Mouse (Mus musculus) 416B (cell line): Measurements from ENCODE around the gene Gdf7.

ENCODE experiments used
- DNase-seq: peaks from one replicate; pipeline ENCODE4 v3.0.0; 2011; ENCODE audit warnings: low read depth

The Gdf7 gene

DNA sequence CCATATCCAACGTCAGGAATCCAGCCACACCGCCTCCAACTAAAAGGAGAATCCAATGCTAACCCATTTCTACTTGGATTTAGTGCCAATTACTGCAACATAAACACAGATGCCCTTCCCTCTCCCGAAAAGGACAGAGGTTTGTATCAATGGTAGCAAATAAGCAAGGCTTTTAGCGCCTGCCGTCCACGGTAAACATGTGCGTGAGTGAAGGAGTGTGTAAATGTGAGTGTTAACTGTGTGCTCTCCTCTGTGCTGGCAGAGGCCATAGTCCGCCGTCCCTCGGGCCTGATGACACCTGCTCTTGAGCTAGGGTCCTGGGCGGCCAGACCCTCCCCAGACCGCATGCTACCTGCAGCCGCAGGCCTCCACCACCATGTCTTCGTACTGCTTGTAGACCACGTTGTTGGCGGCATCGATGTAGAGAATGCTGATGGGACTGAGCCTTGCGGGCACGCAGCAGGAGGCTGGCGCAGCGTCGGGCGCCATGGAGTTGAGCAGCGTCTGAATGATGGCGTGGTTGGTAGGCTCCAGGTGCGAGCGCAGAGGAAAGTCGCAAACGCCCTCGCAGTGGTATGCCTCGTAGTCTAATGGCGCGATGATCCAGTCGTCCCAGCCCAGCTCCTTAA is 4.1 kb downstream of the Gdf7 start:
- no peak for DNase-seq

DNA sequence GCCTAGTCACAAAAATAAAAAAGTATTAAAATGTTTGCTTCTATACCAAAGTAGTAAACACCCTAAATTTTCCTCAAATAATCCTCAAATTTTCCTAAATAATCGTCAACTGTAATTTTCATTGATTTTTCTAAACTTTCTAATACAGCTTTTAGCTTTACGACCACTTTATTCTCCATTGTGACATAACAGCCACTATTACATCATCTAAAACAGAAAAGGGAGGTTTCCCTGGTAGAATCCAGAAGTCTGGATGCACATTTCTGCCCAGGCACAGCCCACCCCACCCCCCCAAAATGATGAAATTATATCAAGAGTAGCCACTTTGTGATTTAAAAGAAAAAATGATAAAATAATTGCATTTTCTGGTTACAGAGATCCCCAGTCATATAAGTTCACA is 5.6 kb downstream of the Gdf7 start:
- DNase-seq: no peak

DNA sequence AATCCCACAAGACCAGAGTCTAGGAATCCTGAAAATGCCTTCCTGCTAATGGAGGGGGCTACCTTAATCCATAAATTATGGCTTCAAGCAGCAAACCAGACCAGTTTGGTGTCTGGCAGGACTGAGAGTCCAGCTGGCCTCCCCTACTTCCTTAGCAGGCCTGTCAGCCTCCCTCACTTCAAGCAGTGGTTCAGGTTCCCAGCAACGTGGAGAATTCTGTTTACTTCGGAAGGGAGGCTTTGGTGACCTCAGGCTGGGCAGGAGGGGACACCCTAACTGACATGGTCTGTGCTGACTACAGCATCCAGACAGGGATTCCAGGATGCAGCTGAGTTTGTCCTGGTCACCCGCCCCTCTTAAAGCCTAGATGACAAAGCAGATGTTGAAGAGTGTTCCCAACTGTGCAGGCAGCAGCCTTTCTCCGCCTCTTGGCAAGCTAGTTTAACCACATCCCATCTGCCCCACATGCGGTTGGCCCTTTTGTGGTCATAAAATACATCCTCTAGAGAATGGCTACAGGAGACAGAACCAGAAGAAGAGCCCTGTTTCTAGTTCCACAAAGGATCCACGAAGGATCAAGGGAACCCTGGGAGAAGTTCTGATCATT is 6.3 kb downstream of the Gdf7 start:
- peak; percentile 93 for DNase-seq

DNA sequence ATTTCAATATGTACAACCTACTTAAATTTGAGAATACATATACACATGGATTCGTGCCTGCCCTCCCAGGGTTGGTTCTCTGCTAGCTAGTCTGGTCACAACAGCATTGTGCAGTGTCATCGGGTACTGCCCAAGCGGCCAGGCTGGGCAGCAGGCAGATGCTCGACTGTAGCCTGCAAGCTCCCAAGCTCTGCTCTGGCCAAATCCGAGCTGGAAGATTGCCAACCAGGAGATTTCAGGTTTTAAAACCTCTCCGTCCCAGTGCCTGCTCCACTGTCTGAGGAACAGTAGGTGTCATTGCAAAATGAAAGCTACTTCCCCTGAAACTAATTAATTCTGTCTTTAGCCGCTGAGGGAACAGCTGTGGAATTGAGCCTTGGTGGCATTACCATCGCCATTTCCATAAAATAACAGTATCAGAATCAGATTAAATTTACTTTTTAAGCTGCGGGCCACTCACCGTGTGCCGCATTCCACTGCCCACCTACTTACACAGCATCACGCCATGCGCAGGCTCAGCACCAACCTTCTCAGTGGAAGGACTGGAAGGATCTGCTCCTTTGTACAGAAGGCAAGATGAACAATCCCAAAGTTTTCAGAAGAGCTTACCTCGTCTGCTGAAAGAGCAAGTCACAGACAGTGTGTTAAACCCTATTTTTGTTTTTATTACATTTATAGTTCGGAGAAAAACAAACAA is 10.4 kb downstream of the Gdf7 start:
- DNase-seq: no peak

DNA sequence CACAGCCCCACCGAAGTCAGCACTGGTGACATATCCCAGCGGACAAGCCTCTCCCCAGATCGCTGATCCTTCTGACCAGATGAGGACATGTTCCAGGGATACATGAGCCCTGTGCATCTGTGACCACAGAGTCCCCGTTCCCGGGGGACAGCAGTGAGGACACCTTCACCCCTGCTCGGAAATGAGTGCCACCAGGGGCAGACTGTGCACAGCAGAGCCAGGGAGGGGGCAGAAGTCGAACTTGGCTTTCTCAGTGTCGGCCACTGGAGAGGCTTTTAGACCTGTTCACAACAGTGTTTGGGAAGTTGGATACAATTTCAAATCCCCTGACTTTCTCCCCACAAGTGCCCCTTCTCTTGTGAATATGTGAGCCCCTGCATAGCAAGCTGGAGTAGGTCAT is 12.3 kb downstream of the Gdf7 start:
- DNase-seq: no peak

DNA sequence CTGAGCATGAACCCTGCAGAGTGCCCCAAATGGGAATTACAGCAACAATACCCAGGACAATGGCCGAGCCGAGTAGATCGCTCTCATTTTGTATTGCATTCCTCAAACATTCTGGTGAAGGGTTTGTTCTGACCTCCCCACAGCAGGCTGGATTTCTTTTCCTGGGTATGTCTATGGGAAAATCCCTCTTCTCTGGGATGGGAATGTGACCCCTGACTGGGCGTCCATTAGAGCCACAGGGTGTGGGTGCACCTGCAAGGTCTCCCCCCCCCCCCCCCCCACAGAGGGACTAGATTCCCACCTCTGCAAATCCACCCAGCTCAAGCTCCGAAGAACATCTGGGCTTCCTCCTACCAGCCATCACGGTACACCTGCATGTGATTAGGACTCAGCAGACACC is 12.7 kb downstream of the Gdf7 start:
- no peak for DNase-seq

DNA sequence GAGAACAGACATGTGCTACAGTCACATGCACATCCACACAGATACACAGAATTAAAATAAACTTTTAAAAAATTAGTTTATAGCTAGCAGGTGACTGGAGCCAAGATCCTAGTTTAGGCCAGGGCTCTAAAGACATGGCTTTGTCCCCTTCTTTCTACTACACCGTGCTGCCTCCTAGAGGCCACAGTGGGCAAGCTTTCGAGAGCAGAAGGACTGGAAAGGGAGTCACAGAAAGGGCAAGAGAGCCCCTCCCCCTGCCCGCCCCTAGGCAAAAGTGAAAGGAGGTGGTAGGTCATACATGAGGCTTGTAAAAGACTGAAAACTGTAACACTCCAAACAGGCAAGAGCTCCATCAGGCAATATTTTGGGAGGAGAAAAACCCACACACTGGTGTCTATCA is 13.8 kb downstream of the Gdf7 start:
- peak; percentile 45 for DNase-seq

DNA sequence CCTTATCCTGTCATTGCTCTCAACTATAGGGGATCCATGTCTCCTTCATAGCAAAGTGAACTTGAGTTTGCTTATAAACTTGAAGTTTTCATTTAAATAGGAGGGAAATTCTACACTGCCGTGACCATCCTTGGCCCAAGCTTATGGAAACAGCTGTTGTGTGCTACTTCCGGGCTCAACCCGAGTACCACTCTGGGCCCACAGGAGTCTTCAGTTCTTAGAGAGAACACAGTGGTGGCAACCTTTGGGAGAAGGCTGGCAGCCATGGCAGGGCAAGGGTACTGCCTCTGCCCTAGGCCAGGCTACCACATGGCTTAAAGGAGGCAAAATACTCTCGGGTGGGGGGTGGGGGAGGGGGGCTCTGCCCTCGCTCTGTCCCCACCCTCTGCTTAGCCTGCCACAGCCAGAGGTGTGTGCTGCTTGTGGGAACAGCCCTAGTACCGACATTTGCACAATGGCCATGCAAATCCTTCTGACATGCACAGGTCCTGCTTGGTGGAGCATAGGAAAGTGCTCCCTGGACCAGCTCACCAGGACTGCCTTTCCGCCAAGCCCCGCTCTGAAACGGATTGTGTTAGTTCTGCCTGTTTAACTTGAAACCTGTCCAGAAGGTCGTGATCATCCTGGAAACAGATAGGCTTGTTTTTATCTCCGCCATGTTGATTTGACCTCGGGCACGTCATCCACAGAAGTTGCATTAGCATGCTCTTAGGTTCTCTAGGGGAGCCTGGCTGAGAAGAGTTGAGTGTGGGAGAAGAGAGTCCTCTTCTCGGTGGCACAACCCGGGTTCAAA is 20.3 kb downstream of the Gdf7 start:
- DNase-seq: no peak

DNA sequence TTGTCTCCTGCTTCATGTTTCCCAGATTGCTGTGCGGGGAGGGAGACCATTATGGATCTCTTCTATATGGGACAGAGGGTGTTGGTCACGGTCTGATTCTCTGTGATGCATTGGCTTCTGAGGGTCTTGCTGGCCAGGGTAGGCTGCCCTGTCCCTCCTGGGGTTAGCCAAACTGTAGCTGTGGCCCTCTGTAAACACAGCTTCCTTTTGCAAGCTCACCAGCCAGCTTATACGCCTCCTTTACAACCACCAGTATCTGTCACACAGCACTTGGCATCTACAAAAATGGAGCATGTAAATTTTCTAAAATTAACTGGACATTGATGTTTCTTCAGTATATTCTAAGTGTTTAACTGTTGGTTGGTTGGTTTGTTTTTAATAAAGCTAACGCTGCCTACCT is 26.3 kb downstream of the Gdf7 start:
- no peak for DNase-seq

DNA sequence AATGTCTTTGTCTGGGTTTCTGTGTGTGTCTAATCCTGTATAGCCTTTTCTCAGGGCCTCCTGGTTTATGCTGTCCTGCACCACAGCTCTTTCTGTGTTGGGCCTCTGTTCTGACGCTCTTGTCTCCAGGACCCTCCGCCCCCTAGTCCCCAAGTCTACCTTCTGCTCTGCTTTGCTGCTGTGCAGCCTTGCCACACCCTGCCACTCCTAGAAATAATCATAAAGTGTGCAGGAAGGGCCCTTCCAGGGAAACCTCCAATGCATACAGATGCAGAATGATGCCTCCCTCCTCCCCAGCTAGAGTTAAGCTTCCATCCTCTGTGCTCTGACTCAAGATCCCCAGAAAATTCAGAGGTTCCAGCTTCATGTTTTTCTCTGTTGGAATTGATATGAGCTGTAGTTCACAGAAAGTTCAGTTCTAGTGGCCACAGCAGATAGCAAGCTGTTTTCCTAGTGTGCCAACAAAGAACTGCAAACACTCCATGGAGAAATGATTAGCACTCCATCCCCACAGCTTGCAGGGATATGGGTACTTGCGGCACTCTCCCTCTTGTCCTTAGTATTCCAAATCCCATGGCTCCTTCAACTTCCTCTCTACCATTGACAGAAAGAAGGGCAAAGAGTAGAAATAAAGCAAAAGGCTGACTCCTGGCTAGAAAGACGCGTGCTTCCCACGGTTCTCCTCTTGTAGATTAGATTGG is 28.1 kb downstream of the Gdf7 start:
- no peak for DNase-seq

DNA sequence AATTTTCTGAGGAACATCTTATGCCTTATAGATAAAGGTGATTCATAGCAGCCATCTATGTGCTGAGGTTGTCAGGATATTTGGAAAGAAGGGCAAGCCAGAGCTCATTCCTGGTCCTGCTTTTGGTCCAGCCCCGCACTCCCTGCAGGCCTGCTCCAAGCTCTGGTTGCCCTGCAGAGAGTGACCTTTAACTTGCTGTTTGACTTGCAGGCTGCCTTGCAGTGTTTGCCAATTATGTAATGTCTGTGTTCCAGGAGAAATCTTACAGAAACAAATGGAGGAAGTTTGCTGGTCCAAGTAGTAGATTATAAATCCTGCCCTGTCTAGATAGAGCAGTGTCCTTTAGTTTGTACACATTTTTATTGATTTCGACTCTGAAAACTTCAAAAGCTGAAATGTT is 30.3 kb downstream of the Gdf7 start:
- no peak for DNase-seq

DNA sequence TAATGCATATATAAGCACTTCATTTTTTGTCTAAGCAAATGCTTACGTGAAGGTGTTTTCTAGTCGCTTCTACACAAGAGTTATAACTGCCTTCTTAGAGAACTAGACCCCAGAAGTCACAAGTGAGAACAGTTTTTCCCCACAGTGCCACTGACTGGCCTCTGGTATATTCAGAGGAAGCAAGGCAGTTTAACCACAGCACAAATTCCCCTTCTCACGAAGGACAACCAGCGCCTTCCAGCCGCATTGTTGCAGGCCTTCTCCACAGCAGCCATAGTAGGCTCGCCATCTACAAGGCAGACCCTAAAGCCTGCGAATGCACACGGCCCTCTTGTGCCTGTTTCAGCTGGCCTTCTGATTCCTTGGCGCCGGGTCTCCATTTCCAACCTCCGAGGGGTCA is 32.1 kb downstream of the Gdf7 start:
- DNase-seq: peak; percentile 9

DNA sequence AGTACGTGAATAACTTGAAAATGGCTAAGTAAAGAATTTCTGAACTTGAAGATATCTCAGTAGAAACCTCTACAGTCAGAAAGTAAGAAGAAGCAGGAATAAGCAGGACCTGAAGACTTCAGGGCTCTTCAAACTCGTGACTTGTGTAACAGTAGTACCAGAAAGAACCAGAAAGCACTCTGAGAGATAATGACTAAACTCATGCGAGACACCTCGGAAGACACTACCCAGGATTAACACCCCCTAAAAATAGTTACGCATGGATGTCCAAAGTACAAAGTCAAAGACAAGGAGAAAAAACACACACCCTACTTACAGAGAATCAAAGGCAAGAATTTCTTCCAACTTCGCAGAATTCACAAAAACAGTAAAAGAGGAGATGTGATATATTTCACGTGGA is 35.4 kb downstream of the Gdf7 start:
- DNase-seq: no peak

DNA sequence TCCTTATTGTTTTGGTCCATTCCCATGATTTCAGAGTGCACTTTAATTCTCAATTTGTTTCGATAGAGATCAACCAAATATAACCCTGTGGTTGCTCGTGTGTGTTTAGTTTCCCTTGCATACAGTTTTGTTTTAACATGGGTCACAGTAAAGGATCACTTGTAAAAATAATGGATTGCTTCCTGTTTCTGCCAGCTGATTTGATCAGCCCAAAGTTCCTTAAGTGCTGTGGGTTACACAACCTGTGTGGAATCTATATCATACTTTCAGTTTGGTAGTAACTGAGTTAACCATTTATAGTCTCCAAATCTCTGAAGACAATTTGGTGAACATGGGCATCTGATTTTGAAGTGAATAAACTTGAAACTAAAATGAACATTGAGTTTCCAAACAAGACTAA is 41.5 kb downstream of the Gdf7 start:
- DNase-seq: peak; percentile 20
